ENCODE assay signal across 21 mouse cellular contexts in the genomic region with DNA sequence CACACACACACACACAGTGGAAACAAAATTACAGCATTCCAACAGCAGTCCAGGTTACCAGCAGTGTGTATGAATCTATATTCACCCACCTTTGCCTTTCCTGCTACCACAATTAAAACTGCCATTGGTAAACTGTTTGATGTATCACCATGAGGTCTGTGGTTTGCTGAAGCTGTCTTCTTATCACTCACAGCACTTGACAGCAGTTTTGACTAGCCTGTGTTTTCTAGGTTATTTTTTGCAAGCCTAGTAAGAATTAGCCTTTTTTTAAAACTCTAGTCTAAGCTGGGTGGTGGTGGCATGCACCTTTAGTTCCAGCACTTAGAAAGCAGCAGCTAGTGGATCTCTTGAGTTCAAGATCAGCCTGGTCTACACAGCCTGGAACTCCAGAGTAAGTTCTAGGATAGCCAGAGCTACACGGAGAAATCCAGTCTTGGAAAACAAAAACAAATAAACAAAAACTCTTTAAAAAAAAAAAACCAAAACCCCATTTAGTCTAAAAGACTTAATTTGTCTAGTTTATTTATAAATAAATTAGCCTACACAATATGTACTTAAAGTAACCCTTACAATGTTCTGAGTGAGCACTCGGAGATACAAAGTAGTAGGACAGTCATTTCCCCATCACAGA. TPM values are rescaled to one million over a fixed set of nuclear protein-coding genes. Genes with fewer than 3 reads are reported as not detected.
DNase-seq lines count a peak whose midpoint lies in the region; ATAC-seq lines count a peak whose summit lies in the region.
"Had no signal": no experiment of that assay in that cellular context is flagged by ENCODE, and none has a peak within 500 bp of the region (broad histone marks: within the 10 kb centered on the region; RNA-seq: fewer than 3 reads in every experiment).

No protein-coding gene starts in this region.

- no peaks in the 10 kb centered on the region for H3K9me3 ChIP-seq in liver, embryonic 15.5 days (replicated peaks)
- H3K9me3 ChIP-seq in midbrain, embryonic 16.5 days (replicated peaks; ENCODE audit: control insufficient read depth, low read length, poor library complexity, severe bottlenecking), result no peaks in the 10 kb centered on the region
- H3K9me3 ChIP-seq: embryonic facial prominence, embryonic 15.5 days; forebrain, embryonic 12.5 days; limb, embryonic 12.5 days; lung, embryonic 15.5 days; neural tube, embryonic 12.5 days had no signal

- no peak overlapping the region for H3K4me3 ChIP-seq in liver, embryonic 15.5 days (replicated peaks)
- H3K4me3 ChIP-seq in midbrain, embryonic 16.5 days (ENCODE audit: low read depth, low read length), result no peak overlapping the region
- H3K4me3 ChIP-seq: embryonic facial prominence, embryonic 15.5 days; forebrain, embryonic 12.5 days; layer of hippocampus, adult 2 months; left cerebral cortex, adult 2 months; limb, embryonic 12.5 days; lung, embryonic 15.5 days; neural tube, embryonic 12.5 days had no signal

- peak; percentile 52 for DNase-seq in 416B (ENCODE audit: low read depth)
- no peak for DNase-seq in layer of hippocampus, postnatal 25 days (ENCODE audit: extremely low spot score in 1 of 2, low spot score in 1 of 2)
- no peak for DNase-seq in cerebellum, adult 11 months
- DNase-seq: adrenal gland, postnatal 25 days; cerebellum, adult 9-11 months; embryo, embryonic 11 days; gastrocnemius, postnatal 25 days; right cerebral cortex, postnatal 14 days had no signal

- 0 out of 2 replicates have a peak overlapping the region, but pooled peaks have one; percentile 14 for H3K4me2 ChIP-seq in liver, embryonic 15.5 days
- no peak overlapping the region for H3K4me2 ChIP-seq in midbrain, embryonic 16.5 days (ENCODE audit: low read length)
- H3K4me2 ChIP-seq: embryonic facial prominence, embryonic 15.5 days; forebrain, embryonic 12.5 days; limb, embryonic 12.5 days; lung, embryonic 15.5 days; neural tube, embryonic 12.5 days had no signal

- H3K27me3 ChIP-seq in liver, embryonic 15.5 days, result no peaks in the 10 kb centered on the region
- H3K27me3 ChIP-seq in midbrain, embryonic 16.5 days (ENCODE audit: control insufficient read depth, insufficient read depth, low read depth, low read length), result no peaks in the 10 kb centered on the region
- H3K27me3 ChIP-seq: embryonic facial prominence, embryonic 15.5 days; forebrain, embryonic 12.5 days; limb, embryonic 12.5 days; lung, embryonic 15.5 days; neural tube, embryonic 12.5 days had no signal

- H3K9ac ChIP-seq in liver, embryonic 15.5 days, result no peak overlapping the region
- no peak overlapping the region for H3K9ac ChIP-seq in midbrain, embryonic 16.5 days (ENCODE audit: low read depth, low read length)
- H3K9ac ChIP-seq: embryonic facial prominence, embryonic 15.5 days; forebrain, embryonic 12.5 days; limb, embryonic 12.5 days; lung, embryonic 15.5 days; neural tube, embryonic 12.5 days had no signal

- peak overlapping the region; percentile 70 for H3K27ac ChIP-seq in liver, embryonic 15.5 days (replicated peaks)
- no peak overlapping the region for H3K27ac ChIP-seq in midbrain, embryonic 16.5 days (ENCODE audit: low read length)
- H3K27ac ChIP-seq: embryonic facial prominence, embryonic 15.5 days; forebrain, embryonic 12.5 days; kidney, postnatal 0 days; layer of hippocampus, adult 2 months; left cerebral cortex, adult 2 months; limb, embryonic 12.5 days; lung, embryonic 15.5 days; neural tube, embryonic 12.5 days; stomach, postnatal 0 days had no signal

- 18% methylated on average over 2 of the region's 2 CpGs for WGBS in liver, embryonic 15.5 days (ENCODE audit: insufficient replicate concordance)
- WGBS in midbrain, embryonic 16.5 days, result 94% methylated on average over 2 of the region's 2 CpGs

- ATAC-seq in CD4-positive, CD25-positive, alpha-beta regulatory T cell, adult 4 months, result peak; percentile 50
- peak; percentile 31 for ATAC-seq in common myeloid progenitor, adult 5-6 weeks (replicated peaks; ENCODE audit: low read depth, poor library complexity, severe bottlenecking)
- peak; percentile 38; the same call in 1 of the 2 replicates for ATAC-seq in liver, embryonic 15.5 days (ENCODE audit: insufficient read depth)
- ATAC-seq in midbrain, embryonic 16.5 days, result no peak

- H3K36me3 ChIP-seq in liver, embryonic 15.5 days (replicated peaks), result peaks cover 57% of the 10 kb centered on the region
- peaks cover 37% of the 10 kb centered on the region for H3K36me3 ChIP-seq in midbrain, embryonic 16.5 days (ENCODE audit: control insufficient read depth, insufficient read depth, low read length)

- peaks cover 21% of the 10 kb centered on the region for H3K4me1 ChIP-seq in liver, embryonic 15.5 days (replicated peaks)
- no peaks in the 10 kb centered on the region for H3K4me1 ChIP-seq in midbrain, embryonic 16.5 days (ENCODE audit: control insufficient read depth, insufficient read depth, low read length)
- H3K4me1 ChIP-seq: embryonic facial prominence, embryonic 15.5 days; forebrain, embryonic 12.5 days; limb, embryonic 12.5 days; lung, embryonic 15.5 days; neural tube, embryonic 12.5 days had no signal

RNA-seq across cellular contexts. Expression of gene Fam192a, which starts 31.9 kb away (rescaled TPM):
- polyA plus RNA-seq in CD4-positive, CD25-positive, alpha-beta regulatory T cell, adult 4 months (2017; shearing (Covaris generic)), result 10 to 100 TPM; 80.6 to 84.1 TPM
- 104 and 157 TPM in 2 replicates for total RNA-seq in common myeloid progenitor, adult 5-6 weeks (2017)
- polyA plus RNA-seq in liver, embryonic 15.5 days (2015; fragmentation: Nextera tagmentation; extraction: Ambion mirVana), result 24.9 and 27.5 TPM in 2 replicates
- total RNA-seq in layer of hippocampus, postnatal 25 days (2021), result 10 to 100 TPM; 40.5 to 42.0 TPM
- polyA plus RNA-seq in midbrain, embryonic 16.5 days (2015; fragmentation: Nextera tagmentation; extraction: Ambion mirVana), result 74.0 and 88.9 TPM in 2 replicates

RNA-seq across cellular contexts. Expression of gene Rspry1, which starts 31.9 kb away (rescaled TPM):
- 10 to 100 TPM; 25.3 to 29.6 TPM for polyA plus RNA-seq in CD4-positive, CD25-positive, alpha-beta regulatory T cell, adult 4 months (2017; shearing (Covaris generic))
- 37.1 and 42.9 TPM in 2 replicates for total RNA-seq in common myeloid progenitor, adult 5-6 weeks (2017)
- 15.3 and 16.8 TPM in 2 replicates for polyA plus RNA-seq in liver, embryonic 15.5 days (2015; fragmentation: Nextera tagmentation; extraction: Ambion mirVana)
- 10 to 100 TPM; 24.3 to 30.2 TPM for total RNA-seq in layer of hippocampus, postnatal 25 days (2021)
- 51.2 and 56.6 TPM in 2 replicates for polyA plus RNA-seq in midbrain, embryonic 16.5 days (2015; fragmentation: Nextera tagmentation; extraction: Ambion mirVana)

RNA-seq across cellular contexts. Expression of gene Arl2bp, which starts 32.7 kb away (rescaled TPM):
- 10 to 100 TPM; 22.2 to 28.4 TPM for polyA plus RNA-seq in CD4-positive, CD25-positive, alpha-beta regulatory T cell, adult 4 months (2017; shearing (Covaris generic))
- total RNA-seq in common myeloid progenitor, adult 5-6 weeks (2017), result 126 and 144 TPM in 2 replicates
- 23.9 and 24.7 TPM in 2 replicates for polyA plus RNA-seq in liver, embryonic 15.5 days (2015; fragmentation: Nextera tagmentation; extraction: Ambion mirVana)
- total RNA-seq in layer of hippocampus, postnatal 25 days (2021), result 100 to 1,000 TPM; 154 to 158 TPM
- 179 and 183 TPM in 2 replicates for polyA plus RNA-seq in midbrain, embryonic 16.5 days (2015; fragmentation: Nextera tagmentation; extraction: Ambion mirVana)
